Mouse (Mus musculus) layer of hippocampus, adult 6 months (tissue): ENCODE data around the gene Fscb. TPM values are rescaled to one million over a fixed set of nuclear protein-coding genes. Genes with fewer than 3 reads are reported as not detected.

ENCODE experiments used
- long read RNA-seq, 2 experiments: library from polyadenylated mRNA; unstranded; transcript quantifications; one replicate each; pipeline ENCODE4 v2.0.0; 2019 to 2020
- polyA plus RNA-seq: library from polyadenylated mRNA; unstranded; fragments of <200 nt; fragmentation: Nextera tagmentation; gene quantifications from 2 replicates; pipeline ENCODE4 v1.2.3, GENCODE M21; 2021

The Fscb gene
- polyA plus RNA-seq: not detected in 2 replicates
- long read RNA-seq, experiment 1: 0 reads
- long read RNA-seq, experiment 2: 0 reads

DNA sequence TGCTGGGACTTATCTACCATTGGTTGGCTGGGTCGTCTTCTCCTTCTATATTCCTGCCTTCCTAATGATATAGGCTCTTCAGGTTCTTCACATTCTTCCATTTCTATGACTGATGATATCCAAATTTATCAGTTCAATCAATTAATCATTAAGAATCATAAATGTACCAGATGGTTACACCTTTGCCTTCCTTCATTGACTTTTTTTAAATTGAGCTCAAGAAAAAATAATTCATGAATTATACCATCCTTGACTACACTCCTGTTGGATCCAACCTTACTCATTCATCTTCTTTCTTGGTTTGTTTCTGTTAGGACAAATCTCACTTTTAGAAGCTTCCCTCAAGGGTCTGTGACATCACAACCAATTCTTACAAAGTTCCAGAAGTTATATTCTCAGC, at the start of gene Fscb:
TSS of gene Fscb (minus strand) at position 101 of the 400 bp plus-strand sequence.

